Mouse (Mus musculus) cerebellum, postnatal 14 days (tissue): ENCODE results near the gene Tmem132c.

Experiments used
- DNase-seq, 2 experiments: peaks; one replicate each; pipeline ENCODE4 v3.0.0; 2021; ENCODE audit warnings: mixed read lengths in 2 of 2

Tmem132c gene

GRCm38 (mm10) chr5:127611881-127612280 lies 370.3 kb downstream of the Tmem132c start:
- no peak for DNase-seq

GRCm38 (mm10) chr5:127612397-127612796 lies 370.8 kb downstream of the Tmem132c start:
- no peak for DNase-seq
